ENCODE assay signal across 8 mouse cellular contexts in genomic region chr9:55512027-55512543, GRCm38 (mm10). TPM values are rescaled to one million over a fixed set of nuclear protein-coding genes. Genes with fewer than 3 reads are reported as not detected.
DNase-seq lines count a peak whose midpoint lies in the region; ATAC-seq and TF ChIP-seq lines count a peak whose summit lies in the region.

Gene Etfa, minus strand, starts transcription at chr9:55512243.

- peak; percentile 72 to 85; a peak in 3 of 4 replicates for TF ChIP-seq POLR2A in MEL (IDR thresholded peaks at IDR 0.05; ENCODE audit: control insufficient read depth in 1 of 2, insufficient read depth in 1 of 2, low read depth in 1 of 2, low read length in 2 of 2, poor library complexity in 1 of 2)
- TF ChIP-seq POLR2A in cerebellum, adult 2 months (IDR thresholded peaks at IDR 0.05; ENCODE audit: borderline replicate concordance, insufficient read depth, low read length), result peak; percentile 70; the same call in 1 of the 2 replicates

- peaks cover 0 to 8% of the 10 kb centered on the region in 2 experiments; a peak in 2 of 4 replicates for H3K36me3 ChIP-seq in MEL (ENCODE audit: control insufficient read depth in 1 of 2, insufficient read depth in 2 of 2, low read length in 2 of 2)
- no peaks in the 10 kb centered on the region for H3K36me3 ChIP-seq in forebrain, postnatal 0 days (ENCODE audit: insufficient read depth)
- H3K36me3 ChIP-seq in lung, embryonic 15.5 days, result no peaks in the 10 kb centered on the region

- under 1% methylated on average over 47 of the region's 47 CpGs for WGBS in cerebellum, adult 2 months
- WGBS in forebrain, postnatal 0 days, result 2% methylated on average over 47 of the region's 47 CpGs
- under 1% methylated on average over 47 of the region's 47 CpGs for WGBS in lung, embryonic 15.5 days

- no peak for TF ChIP-seq CTCF in MEL (IDR thresholded peaks at IDR 0.05 in 2 of 3, conservative IDR thresholded peaks at IDR 0.05 in 1 of 3; ENCODE audit: control insufficient read depth in 1 of 3, insufficient read depth in 1 of 3, low read depth in 2 of 3, low read length in 3 of 3, poor library complexity in 1 of 3, severe bottlenecking in 1 of 3)
- no peak for TF ChIP-seq CTCF in cerebellum, adult 2 months (IDR thresholded peaks at IDR 0.05; ENCODE audit: borderline replicate concordance, insufficient read depth, low read depth, low read length)
- TF ChIP-seq CTCF in forebrain, postnatal 0 days (IDR thresholded peaks at IDR 0.05; ENCODE audit: low read depth), result no peak

- H3K9ac ChIP-seq in MEL (ENCODE audit: control insufficient read depth, low read depth, low read length, poor library complexity, severe bottlenecking), result peak within 1 kb of the TSS; percentile 90
- H3K9ac ChIP-seq in forebrain, postnatal 0 days, result peak within 1 kb of the TSS; percentile 81
- peak within 1 kb of the TSS; percentile 92 for H3K9ac ChIP-seq in lung, embryonic 15.5 days

- H3K27ac ChIP-seq in MEL (ENCODE audit: control insufficient read depth, low read depth, low read length), result peak within 1 kb of the TSS; percentile 58
- H3K27ac ChIP-seq in cerebellum, adult 2 months (ENCODE audit: insufficient read depth, low read length), result peak within 1 kb of the TSS; percentile 48
- peak within 1 kb of the TSS; percentile 80 for H3K27ac ChIP-seq in forebrain, postnatal 0 days (ENCODE audit: low read depth, low read length)
- peak within 1 kb of the TSS; percentile 89 for H3K27ac ChIP-seq in lung, embryonic 15.5 days

- peaks cover 11% of the 10 kb centered on the region for H3K79me2 ChIP-seq in MEL (ENCODE audit: control insufficient read depth, insufficient read depth, low read length, poor library complexity)

- peaks cover 0 to 8% of the 10 kb centered on the region in 2 experiments; a peak in 1 of 4 replicates for H3K4me1 ChIP-seq in MEL (ENCODE audit: control insufficient read depth in 1 of 2, insufficient read depth in 2 of 2, low read length in 2 of 2)
- no peaks in the 10 kb centered on the region for H3K4me1 ChIP-seq in cerebellum, adult 2 months (ENCODE audit: control insufficient read depth, insufficient read depth, low read length)
- peaks cover 7% of the 10 kb centered on the region; the same call in 1 of the 2 replicates for H3K4me1 ChIP-seq in forebrain, postnatal 0 days (ENCODE audit: insufficient read depth)
- peaks cover 12% of the 10 kb centered on the region for H3K4me1 ChIP-seq in lung, embryonic 15.5 days

- peak within 1 kb of the TSS; percentile 95 for H3K4me2 ChIP-seq in forebrain, postnatal 0 days (ENCODE audit: low read depth)
- H3K4me2 ChIP-seq in lung, embryonic 15.5 days, result peak within 1 kb of the TSS; percentile 85

- no peak for TF ChIP-seq RAD21 in MEL (IDR thresholded peaks at IDR 0.05; ENCODE audit: low read depth, low read length)

- peak; percentile 98 for DNase-seq in MEL (ENCODE audit: low read depth, low spot score)
- peak; percentile 92 to 93 for DNase-seq in cerebellum, adult 2 months
- DNase-seq in forebrain, postnatal 0 days, result peak; percentile 96
- peak; percentile 96 for DNase-seq in heart, postnatal 4 days
- peak; percentile 90 to 93 for DNase-seq in layer of hippocampus, adult 8-10 months (ENCODE audit: low spot score in 2 of 2)
- peak; percentile 97 for DNase-seq in ovary, adult 18-20 months (ENCODE audit: low spot score)
- peak; percentile 97 for DNase-seq in thymus, postnatal 0 days (ENCODE audit: low spot score)

- TF ChIP-seq EP300 in MEL (IDR thresholded peaks at IDR 0.05; ENCODE audit: low read depth in 1 of 2, low read length in 2 of 2), result no peak

- no peaks in the 10 kb centered on the region; a peak in 1 of 4 replicates for H3K27me3 ChIP-seq in MEL (ENCODE audit: control insufficient read depth in 1 of 2, insufficient read depth in 2 of 2, low read length in 2 of 2)
- no peaks in the 10 kb centered on the region for H3K27me3 ChIP-seq in cerebellum, adult 2 months (ENCODE audit: control insufficient read depth, insufficient read depth, low read length)
- H3K27me3 ChIP-seq in forebrain, postnatal 0 days (ENCODE audit: insufficient read depth, low read length), result no peaks in the 10 kb centered on the region
- H3K27me3 ChIP-seq in lung, embryonic 15.5 days, result peaks cover 10% of the 10 kb centered on the region; the same call in 1 of the 2 replicates

- no peaks in the 10 kb centered on the region for H3K9me3 ChIP-seq in MEL (replicated peaks; ENCODE audit: insufficient read depth, low read length)
- no peaks in the 10 kb centered on the region for H3K9me3 ChIP-seq in forebrain, postnatal 0 days (ENCODE audit: low read length)
- H3K9me3 ChIP-seq in lung, embryonic 15.5 days, result no peaks in the 10 kb centered on the region

- H3K4me3 ChIP-seq in MEL (ENCODE audit: control insufficient read depth in 1 of 2, insufficient read depth in 1 of 2, low read depth in 2 of 2, low read length in 2 of 2), result peak within 1 kb of the TSS; percentile 84 to 97
- peak within 1 kb of the TSS; percentile 63 for H3K4me3 ChIP-seq in cerebellum, adult 2 months (replicated peaks; ENCODE audit: insufficient read depth, low read depth, low read length)
- H3K4me3 ChIP-seq in forebrain, postnatal 0 days (ENCODE audit: low read depth, low read length), result peak within 1 kb of the TSS; percentile 85
- H3K4me3 ChIP-seq in lung, embryonic 15.5 days, result peak within 1 kb of the TSS; percentile 98

- ATAC-seq in forebrain, postnatal 0 days, result peak; percentile 100
- peak; percentile 99 for ATAC-seq in lung, embryonic 15.5 days (ENCODE audit: borderline replicate concordance, extremely low read depth, low FRiP score, low TSS enrichment)

TF ChIP-seq in MEL, 35 proteins besides CTCF, POLR2A, EP300 and RAD21 (continues in another document):
- TF ChIP-seq TCF12 (IDR thresholded peaks at IDR 0.05; ENCODE audit: low read depth, low read length) (0 out of 2 replicates have a peak, but pooled peaks have one; percentile 2), JUND (IDR thresholded peaks at IDR 0.05; ENCODE audit: low read depth, low read length) (no peak), USF2 (IDR thresholded peaks at IDR 0.05; ENCODE audit: borderline replicate concordance in 1 of 2, insufficient read depth in 1 of 2, low read depth in 1 of 2, low read length in 2 of 2) (no peak), SMC3 (IDR thresholded peaks at IDR 0.05; ENCODE audit: low read depth, low read length) (no peak), CHD1 (IDR thresholded peaks at IDR 0.05; ENCODE audit: low read depth, low read length) (no peak), HCFC1 (IDR thresholded peaks at IDR 0.05; ENCODE audit: low read depth, low read length) (peak; percentile 67), NELFE (IDR thresholded peaks at IDR 0.05; ENCODE audit: low read depth, low read length) (peak; percentile 78), BHLHE40 (IDR thresholded peaks at IDR 0.05; ENCODE audit: borderline replicate concordance, low read depth, low read length) (peak; percentile 41; the same call in 1 of the 2 replicates), ELF1 (IDR thresholded peaks at IDR 0.05; ENCODE audit: low read depth, low read length) (no peak), ZKSCAN1 (IDR thresholded peaks at IDR 0.05; ENCODE audit: low read depth, low read length) (no peak), MYB (IDR thresholded peaks at IDR 0.05; ENCODE audit: low read depth, low read length) (0 out of 2 replicates have a peak, but pooled peaks have one; percentile 9), KAT2A (conservative IDR thresholded peaks at IDR 0.05; ENCODE audit: low read depth, low read length) (no peak; the same call in 1 of the 2 replicates), MAFK (IDR thresholded peaks at IDR 0.05; ENCODE audit: borderline replicate concordance, low read depth, low read length) (no peak), NRF1 (IDR thresholded peaks at IDR 0.05; ENCODE audit: insufficient read depth, low read depth, low read length, poor library complexity, severe bottlenecking) (peak; percentile 64), E2F4 (IDR thresholded peaks at IDR 0.05; ENCODE audit: borderline replicate concordance, low read depth, low read length) (no peak), MYC (IDR thresholded peaks at IDR 0.05; ENCODE audit: low read depth, low read length) (0 out of 2 replicates have a peak, but pooled peaks have one; percentile 27), TAL1 (IDR thresholded peaks at IDR 0.05; ENCODE audit: low read length) (no peak), POLR2AphosphoS5 (IDR thresholded peaks at IDR 0.05; ENCODE audit: borderline replicate concordance, low read depth, low read length) (no peak), ZC3H11A (IDR thresholded peaks at IDR 0.05; ENCODE audit: low read depth, low read length) (no peak), GATA1 (IDR thresholded peaks at IDR 0.05; ENCODE audit: low read depth, low read length) (no peak), UBTF (IDR thresholded peaks at IDR 0.05; ENCODE audit: borderline replicate concordance, insufficient read depth, low read depth, low read length) (no peak), CHD2 (IDR thresholded peaks at IDR 0.05; ENCODE audit: low read length) (peak; percentile 92), MEF2A (IDR thresholded peaks at IDR 0.05; ENCODE audit: extremely low read depth, insufficient replicate concordance, low read depth, low read length, poor library complexity, severe bottlenecking) (no peak), MAX (IDR thresholded peaks at IDR 0.05; ENCODE audit: low read length) (0 out of 2 replicates have a peak, but pooled peaks have one; percentile 28), GABPA (IDR thresholded peaks at IDR 0.05; ENCODE audit: low read depth, low read length) (no peak), MXI1 (IDR thresholded peaks at IDR 0.05; ENCODE audit: low read depth, low read length) (peak; percentile 89), ETS1 (IDR thresholded peaks at IDR 0.05; ENCODE audit: low read depth, low read length) (no peak; the same call in 1 of the 2 replicates), ZMIZ1 (IDR thresholded peaks at IDR 0.05; ENCODE audit: low read depth, low read length) (peak; percentile 73; the same call in 1 of the 2 replicates), USF1 (IDR thresholded peaks at IDR 0.05; ENCODE audit: low read depth, low read length) (no peak), RCOR1 (IDR thresholded peaks at IDR 0.05; ENCODE audit: low read depth, low read length) (no peak)

RNA-seq across cellular contexts. Expression of gene Etfa, which starts in this region (rescaled TPM):
- total RNA-seq in MEL (2012; rRNA removed), result 37.5 and 37.8 TPM in 2 replicates
- polyA plus RNA-seq in MEL (2012; ENCODE audit: insufficient read depth in 1 of 2, insufficient read length in 2 of 2, low read depth in 1 of 2, low replicate concordance in 2 of 2, missing spikeins in 1 of 2), result 100 to 1,000 TPM in 1 of 2 experiments, not detected in 1; 126 TPM
- polyA plus RNA-seq in cerebellum, adult 2 months (2012; rRNA removed), result 62.3 and 72.3 TPM in 2 replicates
- 11.2 and 17.9 TPM in 2 replicates for total RNA-seq in forebrain, postnatal 0 days (2014; rRNA removed)
- polyA plus RNA-seq in forebrain, postnatal 0 days (2015; fragmentation: Nextera tagmentation; extraction: Ambion mirVana), result 94.2 and 96.0 TPM in 2 replicates
- 100 to 1,000 TPM; 537 to 600 TPM for total RNA-seq in heart, postnatal 4 days (2021)
- total RNA-seq in layer of hippocampus, adult 8-10 months (2022), result 10 to 100 TPM; 34.6 to 44.8 (median 40.8) TPM
- 205 and 209 TPM in 2 replicates for polyA plus RNA-seq in lung, embryonic 15.5 days (2015; fragmentation: Nextera tagmentation; extraction: Ambion mirVana)
- polyA plus RNA-seq in thymus, postnatal 0 days (2015; fragmentation: Nextera tagmentation; extraction: Ambion mirVana), result 253 and 257 TPM in 2 replicates

Comparison
In these comparisons a context has a peak if more than half of its experiments do, and no peak if none do; other contexts are left out.
1. Peak in every context shown above with its lines: DNase-seq, ATAC-seq, H3K4me3 ChIP-seq and H3K27ac ChIP-seq.
2. RNA of gene Etfa (total RNA-seq): 537 to 600 TPM in heart, postnatal 4 days; 34.6 to 44.8 TPM in layer of hippocampus, adult 8-10 months, 37.5 to 37.8 TPM in MEL and 11.2 to 17.9 TPM in forebrain, postnatal 0 days; every median in the first group is over 10 times any median in the second.